Mouse (Mus musculus): ENCODE results near the gene Brix1. TPM values are rescaled to one million over a fixed set of nuclear protein-coding genes. Genes with fewer than 3 reads are reported as not detected.
A peak's percentile ranks its signal among the peaks of the same experiment; 100 is the strongest.
"Not testable (repeated sequence)": the region's sequence is repeated elsewhere in the genome, so short reads cannot be mapped to it uniquely, and the experiment has no call there.

The Brix1 gene
- 104 and 129 TPM in 2 replicates for polyA plus RNA-seq (2015; fragmentation: Nextera tagmentation; extraction: Ambion mirVana)

GRCm38 (mm10) chr15:10485484-10486364 is at the start of gene Brix1, which contains the start of gene Rad1:
Gene Brix1 (minus strand): TSS chr15:10485947.
Gene Rad1 (plus strand): TSS chr15:10486018.
- Histone ChIP-seq H3K27me3 (no peaks in the 10 kb centered on the region), H3K36me3 (peaks cover 51% of the 10 kb centered on the region), H3K27ac (peak within 1 kb of the TSS; percentile 72), H3K4me3 (replicated peaks) (peak within 1 kb of the TSS; percentile 67), H3K4me1 (peaks cover 20% of the 10 kb centered on the region), H3K4me2 (peak within 1 kb of the TSS; percentile 78), H3K9me3 (replicated peaks) (no peaks in the 10 kb centered on the region), H3K9ac (peak within 1 kb of the TSS; percentile 74)
- WGBS = under 1% methylated on average over 58 of the region's 58 CpGs
- peak; percentile 100 for ATAC-seq (replicated peaks; ENCODE audit: low FRiP score)

GRCm38 (mm10) chr15:10534591-10534990 is 48.8 kb upstream of the Brix1 start:
- no peaks in the 10 kb centered on the region for H3K36me3 ChIP-seq
- no peak for ATAC-seq (replicated peaks; ENCODE audit: low FRiP score)
- H3K4me2 ChIP-seq = no peak overlapping the region
- no peaks in the 10 kb centered on the region for H3K4me1 ChIP-seq
- no peaks in the 10 kb centered on the region for H3K27me3 ChIP-seq
- H3K27ac ChIP-seq = no peak overlapping the region
- WGBS = 92% methylated on average over 5 of the region's 5 CpGs
- no peak overlapping the region for H3K4me3 ChIP-seq (replicated peaks)
- no peaks in the 10 kb centered on the region for H3K9me3 ChIP-seq (replicated peaks)
- no peak overlapping the region for H3K9ac ChIP-seq

GRCm38 (mm10) chr15:10533361-10533760 is 47.6 kb upstream of the Brix1 start:
- H3K4me1 ChIP-seq; H3K4me3 ChIP-seq (replicated peaks); H3K9me3 ChIP-seq (replicated peaks); H3K27ac ChIP-seq; ATAC-seq (replicated peaks; ENCODE audit: low FRiP score); H3K27me3 ChIP-seq; H3K36me3 ChIP-seq; H3K4me2 ChIP-seq; H3K9ac ChIP-seq: not testable (repeated sequence)
- WGBS = 86% methylated on average over 10 of the region's 10 CpGs

- no peak overlapping the region for H3K4me3 ChIP-seq (replicated peaks)
- no peaks in the 10 kb centered on the region for H3K9me3 ChIP-seq (replicated peaks)
- H3K4me2 ChIP-seq = no peak overlapping the region
- no peak overlapping the region for H3K9ac ChIP-seq
- H3K27ac ChIP-seq = no peak overlapping the region
- no peaks in the 10 kb centered on the region for H3K27me3 ChIP-seq
- no peaks in the 10 kb centered on the region for H3K36me3 ChIP-seq
- WGBS = 86% methylated on average over 4 of the region's 4 CpGs
- ATAC-seq (replicated peaks; ENCODE audit: low FRiP score) = no peak
- H3K4me1 ChIP-seq = no peaks in the 10 kb centered on the region
Observed at GRCm38 (mm10) chr15:10531352-10531751, 45.6 kb upstream of the Brix1 start.

- no peaks in the 10 kb centered on the region for H3K27me3 ChIP-seq
- no peaks in the 10 kb centered on the region for H3K36me3 ChIP-seq
- H3K4me1 ChIP-seq = no peaks in the 10 kb centered on the region
- H3K4me3 ChIP-seq (replicated peaks) = no peak overlapping the region
- H3K4me2 ChIP-seq = no peak overlapping the region
- H3K9me3 ChIP-seq (replicated peaks) = no peaks in the 10 kb centered on the region
- ATAC-seq (replicated peaks; ENCODE audit: low FRiP score) = no peak
- no peak overlapping the region for H3K9ac ChIP-seq
- H3K27ac ChIP-seq = no peak overlapping the region
- WGBS = 87% methylated on average over 1 of the region's 1 CpGs
Observed at GRCm38 (mm10) chr15:10525896-10526295, 40.1 kb upstream of the Brix1 start.

- Histone ChIP-seq H3K36me3 (no peaks in the 10 kb centered on the region), H3K4me1 (no peaks in the 10 kb centered on the region), H3K4me2 (no peak overlapping the region), H3K27ac (no peak overlapping the region), H3K9me3 (replicated peaks) (no peaks in the 10 kb centered on the region), H3K9ac (no peak overlapping the region), H3K4me3 (replicated peaks) (no peak overlapping the region), H3K27me3 (no peaks in the 10 kb centered on the region)
- ATAC-seq (replicated peaks; ENCODE audit: low FRiP score) = no peak
- WGBS = 90% methylated on average over 7 of the region's 7 CpGs
Observed at GRCm38 (mm10) chr15:10515166-10515565, 29.4 kb upstream of the Brix1 start.

- Histone ChIP-seq H3K4me2 (0 out of 2 replicates have a peak overlapping the region, but pooled peaks have one; percentile 9), H3K27ac (no peak overlapping the region), H3K9ac (no peak overlapping the region), H3K36me3 (no peaks in the 10 kb centered on the region), H3K4me3 (replicated peaks) (no peak overlapping the region), H3K9me3 (replicated peaks) (no peaks in the 10 kb centered on the region), H3K4me1 (no peaks in the 10 kb centered on the region), H3K27me3 (no peaks in the 10 kb centered on the region)
- 31% methylated on average over 11 of the region's 11 CpGs for whole genome bisulfite sequencing
- no peak for ATAC-seq (replicated peaks; ENCODE audit: low FRiP score)
Observed at GRCm38 (mm10) chr15:10506099-10506498, 20.4 kb upstream of the Brix1 start.

- Histone ChIP-seq H3K27me3 (no peaks in the 10 kb centered on the region), H3K4me3 (replicated peaks) (no peak overlapping the region), H3K27ac (no peak overlapping the region), H3K36me3 (peaks cover 4% of the 10 kb centered on the region; the same call in 1 of the 2 replicates), H3K4me1 (no peaks in the 10 kb centered on the region), H3K9ac (no peak overlapping the region), H3K9me3 (replicated peaks) (no peaks in the 10 kb centered on the region), H3K4me2 (no peak overlapping the region)
- WGBS = 54% methylated on average over 11 of the region's 11 CpGs
- ATAC-seq (replicated peaks; ENCODE audit: low FRiP score) = 0 out of 2 replicates have a peak, but pooled peaks have one; percentile 58
Observed at GRCm38 (mm10) chr15:10500838-10501719, 15.3 kb upstream of the Brix1 start.

- no peaks in the 10 kb centered on the region for H3K9me3 ChIP-seq (replicated peaks)
- no peak overlapping the region for H3K4me3 ChIP-seq (replicated peaks)
- peaks cover 9% of the 10 kb centered on the region for H3K36me3 ChIP-seq
- no peaks in the 10 kb centered on the region for H3K4me1 ChIP-seq
- H3K27ac ChIP-seq = no peak overlapping the region
- H3K4me2 ChIP-seq = no peak overlapping the region
- no peaks in the 10 kb centered on the region for H3K27me3 ChIP-seq
- 88% methylated on average over 5 of the region's 5 CpGs for WGBS
- H3K9ac ChIP-seq = no peak overlapping the region
- no peak for ATAC-seq (replicated peaks; ENCODE audit: low FRiP score)
Observed at GRCm38 (mm10) chr15:10500035-10500434, 14.3 kb upstream of the Brix1 start.

GRCm38 (mm10) chr15:10499593-10499992 is 13.8 kb upstream of the Brix1 start:
- no peak overlapping the region for H3K4me3 ChIP-seq (replicated peaks)
- H3K27me3 ChIP-seq = no peaks in the 10 kb centered on the region
- H3K27ac ChIP-seq = no peak overlapping the region
- H3K4me2 ChIP-seq = no peak overlapping the region
- H3K36me3 ChIP-seq = peaks cover 11% of the 10 kb centered on the region
- 80% methylated on average over 5 of the region's 5 CpGs for WGBS
- no peak for ATAC-seq (replicated peaks; ENCODE audit: low FRiP score)
- H3K9me3 ChIP-seq (replicated peaks) = no peaks in the 10 kb centered on the region
- H3K4me1 ChIP-seq = no peaks in the 10 kb centered on the region
- H3K9ac ChIP-seq = no peak overlapping the region

GRCm38 (mm10) chr15:10496696-10497095 is 10.9 kb upstream of the Brix1 start:
- H3K27me3 ChIP-seq; H3K4me2 ChIP-seq; H3K9ac ChIP-seq; H3K4me1 ChIP-seq; ATAC-seq (replicated peaks; ENCODE audit: low FRiP score); H3K9me3 ChIP-seq (replicated peaks); H3K4me3 ChIP-seq (replicated peaks); H3K27ac ChIP-seq: not testable (repeated sequence)
- peaks cover 35% of the 10 kb centered on the region for H3K36me3 ChIP-seq
- 100% methylated on average over 1 of the region's 1 CpGs for WGBS

GRCm38 (mm10) chr15:10495944-10496343 is 10.2 kb upstream of the Brix1 start:
- Histone ChIP-seq H3K27ac (no peak overlapping the region), H3K4me1 (no peaks in the 10 kb centered on the region), H3K36me3 (peaks cover 39% of the 10 kb centered on the region), H3K4me2 (no peak overlapping the region), H3K4me3 (replicated peaks) (no peak overlapping the region), H3K9me3 (replicated peaks) (no peaks in the 10 kb centered on the region), H3K9ac (no peak overlapping the region), H3K27me3 (no peaks in the 10 kb centered on the region)
- no peak for ATAC-seq (replicated peaks; ENCODE audit: low FRiP score)
- WGBS = 95% methylated on average over 11 of the region's 11 CpGs

Data from kidney, embryonic 15.5 days (tissue).